Mouse (Mus musculus): Measurements from ENCODE around the gene Agr2. TPM values are rescaled to one million over a fixed set of nuclear protein-coding genes. Genes with fewer than 3 reads are reported as not detected.

The Agr2 gene
- polyA plus RNA-seq, 1 experiment from 2014 or later, result 2.8 TPM

- Histone ChIP-seq H3K27me3 (ENCODE audit: control insufficient read depth, insufficient read depth, low read depth, low read length) (no peaks in the 10 kb centered on the region), H3K36me3 (ENCODE audit: control insufficient read depth, insufficient read depth) (no peaks in the 10 kb centered on the region), H3K4me2 (ENCODE audit: low read depth, low read length) (no peak overlapping the region), H3K9me3 (replicated peaks; ENCODE audit: control insufficient read depth, low read length) (no peaks in the 10 kb centered on the region), H3K9ac (ENCODE audit: low read depth, low read length) (no peak overlapping the region), H3K4me1 (ENCODE audit: control insufficient read depth, low read depth, low read length) (no peaks in the 10 kb centered on the region; the same call in none of the 2 replicates), H3K4me3 (ENCODE audit: low read depth, low read length) (no peak overlapping the region), H3K27ac (ENCODE audit: low read length) (no peak overlapping the region)
- no peak for ATAC-seq (ENCODE audit: low read depth)
- WGBS (ENCODE audit: insufficient replicate concordance), result 52% methylated on average over 9 of the region's 9 CpGs
These were observed 9.2 kb upstream of the Agr2 start for GRCm38 (mm10) chr12:35983472-35983871.

GRCm38 (mm10) chr12:35984743-35985142 is 8.0 kb upstream of the Agr2 start:
- ATAC-seq (ENCODE audit: low read depth), result no peak
- Histone ChIP-seq H3K9ac (ENCODE audit: low read depth, low read length) (no peak overlapping the region), H3K27ac (ENCODE audit: low read length) (no peak overlapping the region), H3K4me2 (ENCODE audit: low read depth, low read length) (no peak overlapping the region), H3K4me3 (ENCODE audit: low read depth, low read length) (no peak overlapping the region), H3K9me3 (replicated peaks; ENCODE audit: control insufficient read depth, low read length) (no peaks in the 10 kb centered on the region), H3K36me3 (ENCODE audit: control insufficient read depth, insufficient read depth) (no peaks in the 10 kb centered on the region), H3K27me3 (ENCODE audit: control insufficient read depth, insufficient read depth, low read depth, low read length) (no peaks in the 10 kb centered on the region), H3K4me1 (ENCODE audit: control insufficient read depth, low read depth, low read length) (no peaks in the 10 kb centered on the region; the same call in none of the 2 replicates)
- 66% methylated on average over 5 of the region's 5 CpGs for WGBS (ENCODE audit: insufficient replicate concordance)

GRCm38 (mm10) chr12:35993583-35993982 is 876 bp downstream of the Agr2 start:
- no peaks in the 10 kb centered on the region for H3K36me3 ChIP-seq (ENCODE audit: control insufficient read depth, insufficient read depth)
- H3K9me3 ChIP-seq (replicated peaks; ENCODE audit: control insufficient read depth, low read length), result no peaks in the 10 kb centered on the region
- no peak for ATAC-seq (ENCODE audit: low read depth)
- H3K4me3 ChIP-seq (ENCODE audit: low read depth, low read length), result no peak overlapping the region
- no peaks in the 10 kb centered on the region; the same call in 1 of the 2 replicates for H3K27me3 ChIP-seq (ENCODE audit: control insufficient read depth, insufficient read depth, low read depth, low read length)
- 45% methylated on average over 3 of the region's 3 CpGs for WGBS (ENCODE audit: insufficient replicate concordance)
- no peak overlapping the region for H3K4me2 ChIP-seq (ENCODE audit: low read depth, low read length)
- no peaks in the 10 kb centered on the region for H3K4me1 ChIP-seq (ENCODE audit: control insufficient read depth, low read depth, low read length)
- H3K9ac ChIP-seq (ENCODE audit: low read depth, low read length), result no peak overlapping the region
- H3K27ac ChIP-seq (ENCODE audit: low read length), result no peak overlapping the region

GRCm38 (mm10) chr12:35994098-35994497 is 1.4 kb downstream of the Agr2 start:
- H3K27me3 ChIP-seq (ENCODE audit: control insufficient read depth, insufficient read depth, low read depth, low read length), result no peaks in the 10 kb centered on the region; the same call in 1 of the 2 replicates
- H3K9me3 ChIP-seq (replicated peaks; ENCODE audit: control insufficient read depth, low read length), result no peaks in the 10 kb centered on the region
- no peak overlapping the region for H3K4me3 ChIP-seq (ENCODE audit: low read depth, low read length)
- H3K27ac ChIP-seq (ENCODE audit: low read length), result no peak overlapping the region
- no peak overlapping the region for H3K9ac ChIP-seq (ENCODE audit: low read depth, low read length)
- no peaks in the 10 kb centered on the region for H3K36me3 ChIP-seq (ENCODE audit: control insufficient read depth, insufficient read depth)
- H3K4me2 ChIP-seq (ENCODE audit: low read depth, low read length), result no peak overlapping the region
- no peak for ATAC-seq (ENCODE audit: low read depth)
- no peaks in the 10 kb centered on the region for H3K4me1 ChIP-seq (ENCODE audit: control insufficient read depth, low read depth, low read length)

DNA sequence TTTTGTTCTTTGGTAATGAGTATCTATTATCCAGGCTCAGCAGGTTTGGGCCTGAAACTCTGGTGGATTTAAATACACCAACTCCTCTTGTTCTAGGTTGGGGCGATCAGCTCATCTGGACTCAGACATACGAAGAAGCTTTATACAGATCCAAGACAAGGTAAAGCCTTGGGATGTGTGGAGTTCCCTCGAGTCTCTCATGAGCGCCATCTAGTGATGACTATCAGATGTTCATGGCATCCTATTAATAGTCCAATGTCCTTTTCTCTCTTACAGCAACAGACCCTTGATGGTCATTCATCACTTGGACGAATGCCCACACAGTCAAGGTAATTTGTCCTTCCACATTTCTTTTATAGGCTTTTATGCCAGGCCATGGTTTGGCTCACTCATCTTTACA is 3.1 kb downstream of the Agr2 start:
- WGBS (ENCODE audit: insufficient replicate concordance), result 15% methylated on average over 5 of the region's 5 CpGs
- Histone ChIP-seq H3K27me3 (ENCODE audit: control insufficient read depth, insufficient read depth, low read depth, low read length) (no peaks in the 10 kb centered on the region; the same call in 1 of the 2 replicates), H3K4me3 (ENCODE audit: low read depth, low read length) (no peak overlapping the region), H3K27ac (ENCODE audit: low read length) (no peak overlapping the region), H3K9ac (ENCODE audit: low read depth, low read length) (no peak overlapping the region), H3K9me3 (replicated peaks; ENCODE audit: control insufficient read depth, low read length) (no peaks in the 10 kb centered on the region), H3K4me1 (ENCODE audit: control insufficient read depth, low read depth, low read length) (no peaks in the 10 kb centered on the region), H3K4me2 (ENCODE audit: low read depth, low read length) (no peak overlapping the region), H3K36me3 (ENCODE audit: control insufficient read depth, insufficient read depth) (no peaks in the 10 kb centered on the region)
- no peak for ATAC-seq (ENCODE audit: low read depth)

- Histone ChIP-seq H3K9ac (ENCODE audit: low read depth, low read length) (no peak overlapping the region), H3K27me3 (ENCODE audit: control insufficient read depth, insufficient read depth, low read depth, low read length) (no peaks in the 10 kb centered on the region), H3K4me2 (ENCODE audit: low read depth, low read length) (no peak overlapping the region), H3K4me3 (ENCODE audit: low read depth, low read length) (no peak overlapping the region), H3K9me3 (replicated peaks; ENCODE audit: control insufficient read depth, low read length) (no peaks in the 10 kb centered on the region), H3K27ac (ENCODE audit: low read length) (no peak overlapping the region), H3K4me1 (ENCODE audit: control insufficient read depth, low read depth, low read length) (no peaks in the 10 kb centered on the region; the same call in 1 of the 2 replicates), H3K36me3 (ENCODE audit: control insufficient read depth, insufficient read depth) (no peaks in the 10 kb centered on the region)
- 53% methylated on average over 4 of the region's 4 CpGs for WGBS (ENCODE audit: insufficient replicate concordance)
- peak; percentile 85 for ATAC-seq (ENCODE audit: low read depth)
These were observed 12.0 kb downstream of the Agr2 start for GRCm38 (mm10) chr12:36004714-36005113.

DNA sequence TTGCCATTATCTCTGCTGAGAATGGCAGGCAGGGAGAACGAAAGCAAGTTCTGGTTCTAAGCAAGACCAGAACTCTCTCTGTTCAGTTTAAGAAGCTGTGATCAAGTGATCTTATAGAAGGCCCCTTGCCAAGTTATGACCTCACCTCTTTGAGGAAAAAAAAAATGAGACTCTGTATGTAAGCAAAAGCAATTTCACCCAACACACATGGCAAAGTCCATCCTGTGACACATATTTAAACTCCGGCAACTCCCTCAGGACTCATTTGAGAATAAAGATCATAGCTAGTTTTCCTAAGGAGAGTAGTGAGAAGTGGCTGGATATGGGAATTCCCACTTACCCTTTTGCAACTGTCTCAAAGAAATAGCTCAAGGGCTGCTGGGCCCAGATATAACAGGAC is 14.9 kb downstream of the Agr2 start:
- no peak overlapping the region for H3K27ac ChIP-seq (ENCODE audit: low read length)

DNA sequence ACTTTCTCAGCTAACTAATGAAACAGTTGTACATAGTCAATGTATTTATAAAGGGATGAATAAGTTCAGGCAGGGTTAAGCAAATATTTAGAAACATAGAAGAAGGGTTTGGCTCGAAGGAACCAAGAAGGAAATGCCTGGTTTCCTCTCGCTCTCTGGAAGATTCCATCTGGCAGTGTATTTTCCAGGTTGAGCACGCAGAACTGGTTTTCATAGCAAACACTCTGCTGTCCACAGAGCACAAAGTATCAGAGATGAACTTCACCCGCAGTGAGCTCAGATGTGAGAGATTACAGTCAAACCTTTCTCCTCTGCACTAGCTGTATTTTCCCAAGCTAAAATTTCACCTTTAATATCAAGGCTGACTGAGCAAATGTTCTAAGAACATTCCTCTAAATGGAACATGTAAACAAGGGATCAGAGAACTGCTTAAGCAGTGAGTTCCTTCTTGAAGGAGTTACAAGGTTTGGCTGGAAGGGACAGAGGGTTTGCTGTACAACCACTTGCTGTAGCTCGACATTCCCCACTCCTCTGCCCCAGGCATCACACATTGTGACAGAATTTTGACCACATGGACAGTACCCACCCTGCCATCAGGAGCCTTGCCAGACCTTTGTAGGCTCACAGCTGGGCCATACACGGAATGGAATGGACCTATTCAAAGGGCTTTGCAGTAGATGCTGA is 15.8 kb downstream of the Agr2 start:
- Histone ChIP-seq H3K4me3 (ENCODE audit: low read depth, low read length) (no peak overlapping the region), H3K9ac (ENCODE audit: low read depth, low read length) (no peak overlapping the region), H3K4me2 (ENCODE audit: low read depth, low read length) (no peak overlapping the region), H3K27ac (ENCODE audit: low read length) (no peak overlapping the region), H3K4me1 (ENCODE audit: control insufficient read depth, low read depth, low read length) (no peaks in the 10 kb centered on the region), H3K36me3 (ENCODE audit: control insufficient read depth, insufficient read depth) (no peaks in the 10 kb centered on the region), H3K27me3 (ENCODE audit: control insufficient read depth, insufficient read depth, low read depth, low read length) (no peaks in the 10 kb centered on the region), H3K9me3 (replicated peaks; ENCODE audit: control insufficient read depth, low read length) (no peaks in the 10 kb centered on the region)
- 34% methylated on average over 6 of the region's 6 CpGs for WGBS (ENCODE audit: insufficient replicate concordance)
- no peak for ATAC-seq (ENCODE audit: low read depth)

More for the DNA sequence above, 14.9 kb downstream of the Agr2 start:
- Histone ChIP-seq H3K9ac (ENCODE audit: low read depth, low read length) (no peak overlapping the region), H3K4me1 (ENCODE audit: control insufficient read depth, low read depth, low read length) (no peaks in the 10 kb centered on the region), H3K4me2 (ENCODE audit: low read depth, low read length) (no peak overlapping the region), H3K27me3 (ENCODE audit: control insufficient read depth, insufficient read depth, low read depth, low read length) (no peaks in the 10 kb centered on the region), H3K36me3 (ENCODE audit: control insufficient read depth, insufficient read depth) (no peaks in the 10 kb centered on the region), H3K9me3 (replicated peaks; ENCODE audit: control insufficient read depth, low read length) (no peaks in the 10 kb centered on the region), H3K4me3 (ENCODE audit: low read depth, low read length) (no peak overlapping the region)
- 71% methylated on average over 2 of the region's 2 CpGs for WGBS (ENCODE audit: insufficient replicate concordance)
- ATAC-seq (ENCODE audit: low read depth), result no peak

GRCm38 (mm10) chr12:36013216-36013910 is 20.7 kb downstream of the Agr2 start:
- no peaks in the 10 kb centered on the region for H3K27me3 ChIP-seq (ENCODE audit: control insufficient read depth, insufficient read depth, low read depth, low read length)

More at GRCm38 (mm10) chr12:36013216-36013910, 20.7 kb downstream of the Agr2 start:
- 66% methylated on average over 7 of the region's 7 CpGs for WGBS (ENCODE audit: insufficient replicate concordance)
- Histone ChIP-seq H3K4me1 (ENCODE audit: control insufficient read depth, low read depth, low read length) (no peaks in the 10 kb centered on the region), H3K36me3 (ENCODE audit: control insufficient read depth, insufficient read depth) (no peaks in the 10 kb centered on the region), H3K4me2 (ENCODE audit: low read depth, low read length) (no peak overlapping the region), H3K27ac (ENCODE audit: low read length) (no peak overlapping the region), H3K9me3 (replicated peaks; ENCODE audit: control insufficient read depth, low read length) (no peaks in the 10 kb centered on the region), H3K4me3 (ENCODE audit: low read depth, low read length) (no peak overlapping the region), H3K9ac (ENCODE audit: low read depth, low read length) (no peak overlapping the region)
- no peak for ATAC-seq (ENCODE audit: low read depth)

All from liver, embryonic 16.5 days (tissue).